ENCODE assay signal across 28 mouse cellular contexts in the genomic region with DNA sequence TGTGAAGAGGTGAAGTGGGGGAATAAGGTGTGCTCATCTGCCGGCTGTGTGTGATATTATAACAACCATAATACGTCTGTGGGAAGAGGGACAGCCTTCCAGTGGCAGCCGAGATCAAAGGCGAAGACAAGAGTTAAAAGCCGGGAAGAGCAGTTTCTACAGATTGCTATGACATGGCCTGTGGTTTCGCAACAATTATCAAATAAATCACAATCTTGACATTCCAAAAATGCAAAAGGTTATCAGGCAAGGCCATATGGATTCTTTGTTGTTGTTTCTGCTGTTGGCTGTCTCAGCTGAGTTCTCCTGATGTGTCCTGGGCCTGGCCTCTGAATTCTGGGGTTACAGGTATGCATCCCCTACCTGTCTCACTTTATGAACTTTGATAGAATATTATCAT.
DNase-seq lines count a peak whose midpoint lies in the region; TF ChIP-seq lines count a peak whose summit lies in the region.
"Had no signal": no experiment of that assay in that cellular context is flagged by ENCODE, and none has a peak within 500 bp of the region (broad histone marks: within the 10 kb centered on the region; RNA-seq: fewer than 3 reads in every experiment).

No protein-coding gene starts in this region.

- no peak overlapping the region for H3ac ChIP-seq in C2C12 (ENCODE audit: control insufficient read depth, insufficient read length, low read depth)

- H3K79me3 ChIP-seq in C2C12 (ENCODE audit: low read depth), result no peaks in the 10 kb centered on the region

- no peak for TF ChIP-seq CTCF in C2C12 (IDR thresholded peaks at IDR 0.05; ENCODE audit: control insufficient read depth, insufficient read depth, insufficient read length)
- no peak for TF ChIP-seq CTCF in layer of hippocampus, adult 2 months (conservative IDR thresholded peaks at IDR 0.05)

- no peak overlapping the region for H3K27ac ChIP-seq in layer of hippocampus, adult 2 months
- H3K27ac ChIP-seq: embryonic facial prominence, embryonic 10.5 days; embryonic facial prominence, embryonic 13.5 days; forebrain, embryonic 12.5 days; forebrain, embryonic 15.5 days; heart, embryonic 15.5 days; hindbrain, embryonic 10.5 days; hindbrain, embryonic 13.5 days; intestine, embryonic 15.5 days had no signal

- H3K27me3 ChIP-seq in C2C12 (ENCODE audit: control insufficient read depth, insufficient read depth, insufficient read length), result no peaks in the 10 kb centered on the region
- H3K27me3 ChIP-seq: CH12.LX; embryonic facial prominence, embryonic 13.5 days; forebrain, embryonic 12.5 days; forebrain, embryonic 15.5 days; heart, embryonic 12.5 days; heart, embryonic 15.5 days; hindbrain, embryonic 13.5 days; intestine, embryonic 15.5 days had no signal

- H3K4me3 ChIP-seq in C2C12 (ENCODE audit: insufficient read depth, poor library complexity, severe bottlenecking), result no peak overlapping the region
- no peak overlapping the region for H3K4me3 ChIP-seq in layer of hippocampus, adult 2 months
- H3K4me3 ChIP-seq: embryonic facial prominence, embryonic 10.5 days; embryonic facial prominence, embryonic 13.5 days; erythroblast, embryonic 14.5 days; forebrain, embryonic 12.5 days; forebrain, embryonic 15.5 days; heart, embryonic 12.5 days; heart, embryonic 15.5 days; hindbrain, embryonic 10.5 days; hindbrain, embryonic 13.5 days; intestine, embryonic 15.5 days had no signal

- no peaks in the 10 kb centered on the region for H3K36me3 ChIP-seq in C2C12 (ENCODE audit: control insufficient read depth, insufficient read depth)
- H3K36me3 ChIP-seq: embryonic facial prominence, embryonic 10.5 days; embryonic facial prominence, embryonic 13.5 days; forebrain, embryonic 12.5 days; forebrain, embryonic 15.5 days; G1E; heart, embryonic 12.5 days; heart, embryonic 15.5 days; hindbrain, embryonic 10.5 days; hindbrain, embryonic 13.5 days; intestine, embryonic 15.5 days had no signal

- DNase-seq in adrenal gland, postnatal 10 days, result peak; percentile 12
- DNase-seq in adrenal gland, postnatal 25 days, result no peak
- DNase-seq in adipocyte (ENCODE audit: low spot score), result peak; percentile 8
- no peak for DNase-seq in neural tube, embryonic 10.5 days (ENCODE audit: extremely low spot score, low spot score)
- no peak for DNase-seq in layer of hippocampus, adult 2 months (ENCODE audit: low spot score in 2 of 2)
- DNase-seq: cerebellum, adult 11 months; cerebellum, adult 8-10 months; cerebellum, postnatal 10 days; cerebellum, postnatal 36 days; embryo, embryonic 11 days; gastrocnemius, postnatal 25 days; heart, adult 18-20 months; heart, postnatal 10 days; heart, postnatal 36 days; kidney, adult 11 months had no signal

- H3K79me2 ChIP-seq in C2C12 (ENCODE audit: control insufficient read depth, insufficient read depth), result no peaks in the 10 kb centered on the region

TF ChIP-seq in C2C12, 6 proteins besides CTCF, POLR2A, EP300 and RAD21:
- no peak for TF ChIP-seq MYOG (IDR thresholded peaks at IDR 0.05; ENCODE audit: control insufficient read depth, extremely low read depth, insufficient read length)
- peak; percentile 70 for TF ChIP-seq CEBPB (IDR thresholded peaks at IDR 0.05; ENCODE audit: low read depth)

Comparison
In these comparisons a context has a peak if more than half of its experiments do, and no peak if none do; other contexts are left out.
1. DNase-seq: peak in adrenal gland, postnatal 10 days (single experiment) and adipocyte (single experiment); none in adrenal gland, postnatal 25 days (single experiment), neural tube, embryonic 10.5 days (single experiment) and layer of hippocampus, adult 2 months (0 of 2).